Mouse (Mus musculus): ENCODE results near the gene Gfm2.
"Not testable (repeated sequence)": the region's sequence is repeated elsewhere in the genome, so short reads cannot be mapped to it uniquely, and the experiment has no call there.

The Gfm2 gene

DNA sequence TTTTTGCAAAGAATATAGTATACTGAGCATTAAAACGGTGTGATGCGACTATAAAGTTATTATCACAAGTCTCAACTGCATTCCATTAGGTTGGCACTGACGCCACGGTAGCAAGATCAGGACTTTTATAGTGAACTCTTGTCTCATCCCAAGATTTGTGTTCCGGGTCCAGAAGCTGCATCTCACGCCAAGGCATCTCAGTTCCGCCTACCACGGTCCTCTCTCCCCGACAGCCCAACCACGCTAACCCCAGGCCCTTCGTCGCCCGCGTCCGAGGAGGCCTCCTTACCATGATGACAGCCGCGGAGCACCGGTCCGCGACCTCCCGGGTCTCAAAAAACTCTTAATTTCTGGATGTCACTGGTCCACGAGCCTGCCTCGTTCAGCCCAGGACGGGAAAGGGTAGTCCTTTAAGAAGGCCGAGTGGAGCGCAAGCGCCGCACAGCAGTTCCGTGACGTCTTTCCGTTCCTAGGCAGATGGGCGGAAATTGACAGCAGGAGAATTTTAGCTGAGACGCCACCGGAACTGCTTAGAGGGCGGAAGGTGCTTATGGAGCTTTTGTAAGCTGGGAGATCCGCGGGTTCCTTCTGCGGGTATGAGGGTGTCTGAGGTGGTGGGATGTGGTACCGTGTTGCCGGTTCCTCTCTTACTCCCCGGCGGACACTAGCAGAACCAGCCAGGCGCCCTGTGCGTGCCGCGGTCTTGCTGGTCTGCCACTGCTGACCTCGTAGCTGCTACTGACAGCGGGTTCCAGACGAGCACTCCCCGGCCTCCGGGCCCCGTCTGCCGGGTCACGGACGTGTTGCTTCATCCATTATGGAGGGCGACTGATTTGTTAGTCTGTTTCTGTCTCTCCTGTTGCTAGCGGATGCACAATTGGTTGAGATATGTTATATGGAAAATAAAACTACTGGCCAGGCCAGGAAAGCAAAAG, at the start of gene Gfm2, which contains the start of gene Nsa2:
Gfm2 (plus strand) TSS at position 472 of the 935 bp plus-strand sequence.
Nsa2 (minus strand) TSS at position 472 of the 935 bp plus-strand sequence.
- peak; percentile 86 to 92 for DNase-seq

DNA sequence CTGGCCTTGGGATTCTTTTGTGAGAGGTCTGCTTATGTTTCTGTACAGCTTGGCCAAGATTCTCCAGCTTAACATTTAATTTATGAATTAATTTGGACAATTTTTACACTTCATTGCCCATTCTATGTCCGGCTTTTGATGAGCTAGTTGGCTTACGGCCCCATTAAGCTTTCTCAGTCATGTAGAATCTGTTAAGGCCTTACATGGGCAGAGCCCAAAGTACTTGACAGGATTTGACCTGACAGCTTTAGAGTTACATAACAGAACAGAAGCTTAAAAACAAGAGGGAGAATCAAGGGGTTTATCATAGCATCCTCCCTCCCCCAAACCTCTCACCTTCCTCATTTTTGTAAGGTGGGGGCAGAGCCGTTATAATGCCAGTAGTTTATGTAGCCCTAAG, 49.6 kb upstream of the Gfm2 start:
- no peak for DNase-seq

DNA sequence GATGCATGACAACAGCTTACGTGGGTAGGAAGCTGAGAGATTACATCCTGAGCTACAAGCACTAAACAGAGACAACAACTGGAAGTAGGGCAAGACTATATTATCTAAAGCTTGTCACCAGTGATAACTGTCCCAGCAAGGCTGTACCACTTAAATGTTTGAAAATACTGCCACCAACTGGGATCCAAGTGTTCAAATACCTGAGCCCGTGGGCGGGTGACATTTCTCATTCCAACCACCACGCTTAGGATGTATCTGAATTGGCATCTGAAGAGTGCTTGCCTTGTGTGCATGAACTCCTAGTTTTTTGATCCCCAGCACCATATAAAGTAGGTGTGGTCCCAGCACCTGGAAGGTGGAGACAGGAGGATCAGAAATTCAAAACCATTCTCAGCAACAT, 42.0 kb upstream of the Gfm2 start:
- no peak for DNase-seq

DNA sequence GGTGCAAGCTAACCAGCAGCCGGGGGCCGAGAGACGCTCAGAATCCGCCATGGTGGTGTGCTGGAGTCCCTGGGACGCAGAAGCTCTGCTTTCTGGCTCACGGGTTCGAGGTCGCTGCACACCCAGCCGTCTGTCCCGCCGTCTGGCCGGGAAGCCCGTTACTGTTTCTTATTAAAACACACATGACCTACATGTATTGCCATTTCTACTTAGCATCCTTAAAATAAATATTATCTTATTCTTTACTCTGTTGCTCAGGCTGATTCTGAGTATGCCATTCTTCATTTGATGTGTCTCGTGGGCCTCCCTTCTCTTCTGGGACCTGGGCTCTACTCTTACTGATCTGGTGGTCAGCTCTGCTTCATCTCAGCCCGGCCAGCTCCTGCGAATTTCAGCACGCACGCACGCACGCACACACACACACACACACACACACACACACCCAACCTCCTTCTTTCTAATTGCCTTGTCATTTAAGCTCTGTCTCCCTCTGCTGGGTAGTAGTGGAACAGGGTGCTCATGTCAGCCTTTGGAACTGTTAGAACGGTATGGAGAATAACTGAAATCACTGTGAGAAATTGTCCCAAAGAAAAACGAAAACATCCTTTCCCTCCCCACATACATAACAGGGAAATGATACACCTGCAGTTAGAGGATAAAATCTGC, 38.4 kb upstream of the Gfm2 start, which contains the start of gene Gm6169:
Gm6169 (minus strand) TSS at position 51 of the 666 bp plus-strand sequence.
- peak; percentile 31 to 46 for DNase-seq

DNA sequence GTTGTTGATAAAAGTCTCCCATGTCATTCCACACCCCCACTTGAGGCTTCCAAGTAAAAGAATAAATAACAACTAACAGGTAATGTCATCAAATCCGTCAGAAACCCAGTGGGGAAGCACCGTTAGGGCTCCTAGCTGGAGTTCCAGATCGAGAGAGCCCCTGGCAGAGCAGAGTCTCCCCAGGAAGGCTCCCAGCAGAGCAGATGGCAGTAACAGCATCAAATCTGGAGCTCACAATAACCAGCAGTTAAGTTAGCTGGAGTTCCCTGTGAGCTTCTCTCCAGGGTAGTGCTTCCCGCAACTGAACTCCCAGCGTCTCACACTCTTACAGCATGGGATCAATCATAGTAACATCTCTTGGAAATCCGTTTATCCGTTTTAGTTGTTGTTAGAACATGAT, 32.7 kb upstream of the Gfm2 start:
- DNase-seq: no peak

DNA sequence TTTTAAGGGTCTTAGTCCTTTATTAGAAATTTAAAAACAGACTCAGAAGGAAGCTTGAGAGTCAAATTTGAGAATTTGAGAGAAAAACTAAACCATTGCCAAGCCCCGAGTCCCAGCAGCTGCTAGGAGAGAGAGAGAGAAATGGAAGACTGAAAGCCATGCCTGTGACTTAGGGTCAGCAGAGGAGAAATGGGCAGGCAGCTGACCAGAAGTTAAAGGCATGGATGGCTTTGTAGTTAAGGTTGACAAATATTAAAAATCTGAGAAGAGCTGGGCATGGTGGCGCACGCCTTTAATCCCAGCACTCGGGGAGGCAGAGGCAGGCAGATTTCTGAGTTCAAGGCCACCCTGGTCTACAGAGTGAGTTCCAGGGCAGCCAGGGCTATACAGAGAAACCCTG, 30.0 kb upstream of the Gfm2 start:
- DNase-seq: not testable (repeated sequence)

GRCm38 (mm10) chr13:97109046-97109445, 28.7 kb upstream of the Gfm2 start:
- DNase-seq: no peak

- DNase-seq: no peak
These were observed 16.4 kb upstream of the Gfm2 start for GRCm38 (mm10) chr13:97121341-97121740.

DNA sequence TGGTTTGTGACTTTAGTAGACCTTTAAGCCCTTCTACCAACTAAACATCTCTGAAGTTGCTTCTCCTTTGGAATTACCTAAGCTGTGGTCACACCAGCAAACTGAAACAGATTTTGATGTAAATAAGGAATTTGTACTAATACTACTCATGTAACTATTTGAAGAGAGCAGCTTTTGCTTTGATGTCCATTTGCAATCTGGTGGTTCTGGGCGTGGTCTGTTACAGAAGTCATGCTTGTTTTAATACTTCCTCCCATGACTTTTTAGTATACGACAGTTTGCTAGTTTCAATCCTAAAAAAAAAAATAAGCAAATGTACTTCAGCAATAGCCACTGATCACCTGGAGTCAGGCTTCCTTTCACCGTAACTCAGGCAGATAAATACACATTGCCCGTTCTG, 8.1 kb upstream of the Gfm2 start:
- not testable (repeated sequence) for DNase-seq

- DNase-seq: not testable (repeated sequence)
These were observed 7.3 kb upstream of the Gfm2 start for GRCm38 (mm10) chr13:97130413-97130812.

DNA sequence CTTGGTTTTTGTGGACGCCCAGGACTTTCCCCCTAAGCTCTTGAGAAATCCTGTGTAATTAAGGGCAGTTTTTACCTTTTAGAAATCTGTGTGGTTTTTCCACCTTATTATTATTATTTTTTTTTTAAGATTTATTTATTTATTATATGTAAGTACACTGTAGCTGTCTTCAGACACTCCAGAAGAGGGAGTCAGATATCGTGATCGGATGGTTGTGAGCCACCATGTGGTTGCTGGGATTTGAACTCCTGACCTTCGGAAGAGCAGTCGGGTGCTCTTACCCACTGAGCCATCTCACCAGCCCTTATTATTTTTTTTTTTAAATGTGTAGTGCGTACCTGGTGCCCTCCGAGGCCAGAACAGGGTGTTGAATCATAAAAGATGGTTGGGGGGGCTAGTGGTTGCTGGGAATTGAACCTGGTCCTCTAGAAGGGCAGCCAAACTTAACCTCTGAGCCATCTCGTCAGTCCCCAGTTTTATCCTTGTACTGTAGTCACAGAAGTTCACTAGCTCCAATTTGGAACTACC, 731 bp downstream of the Gfm2 start:
- not testable (repeated sequence) for DNase-seq

GRCm38 (mm10) chr13:97142321-97142720, 4.6 kb downstream of the Gfm2 start:
- no peak for DNase-seq

GRCm38 (mm10) chr13:97145834-97146233, 8.1 kb downstream of the Gfm2 start:
- DNase-seq: peak; percentile 34 to 47

DNA sequence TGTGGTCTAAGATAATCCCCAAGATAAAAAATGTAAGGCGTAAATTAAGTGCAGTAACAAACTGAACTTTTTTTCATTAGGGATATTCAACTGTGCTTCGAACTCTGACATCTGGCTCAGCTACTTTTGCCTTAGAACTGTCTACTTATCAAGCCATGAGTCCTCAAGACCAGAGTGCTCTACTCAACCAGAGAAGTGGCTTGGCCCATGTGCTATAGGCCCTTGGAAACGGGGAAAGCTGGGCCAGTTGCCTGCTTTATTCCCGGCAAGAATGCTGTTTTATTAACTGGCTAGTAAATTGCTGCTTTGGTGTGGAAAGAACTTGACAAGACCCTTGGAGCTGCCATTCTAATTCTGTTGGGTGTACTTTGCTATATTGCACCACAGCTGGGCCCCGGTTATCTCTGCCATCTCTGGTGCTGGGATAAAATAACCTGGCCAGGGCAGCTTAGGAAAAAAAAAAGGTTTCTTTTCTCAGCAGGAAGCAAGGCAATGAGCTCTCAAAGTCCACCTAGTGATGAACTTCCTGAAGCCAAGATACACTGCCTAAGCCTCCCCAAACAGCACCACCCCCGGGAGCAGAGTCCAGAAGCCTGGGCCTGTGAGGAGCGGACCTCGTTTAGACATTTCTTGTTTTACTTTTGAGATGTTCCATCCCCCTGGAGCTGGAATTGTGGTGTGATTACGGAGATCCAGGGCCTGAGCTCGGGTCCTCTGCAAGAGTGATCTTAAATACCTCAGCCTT, 38.0 kb downstream of the Gfm2 start:
- no peak for DNase-seq

DNA sequence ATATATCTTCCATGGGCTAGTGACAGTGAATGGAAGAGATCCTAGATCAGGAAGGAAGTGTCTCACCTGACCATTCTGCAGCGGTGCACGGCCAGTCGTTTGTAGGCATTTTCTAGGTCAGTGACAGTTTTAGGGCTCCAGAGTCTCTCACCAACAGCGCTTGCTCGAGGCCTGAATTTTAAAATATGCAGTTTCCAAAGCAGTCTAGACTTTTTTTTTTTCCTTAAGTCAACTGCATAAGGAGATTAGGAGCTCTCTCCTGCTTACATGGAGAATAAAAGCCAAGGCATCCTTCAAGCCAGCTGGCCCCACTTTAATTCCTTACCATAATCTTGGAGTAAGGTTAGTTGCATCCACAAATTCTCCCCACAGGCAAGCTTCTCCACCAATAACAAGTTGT, 39.0 kb downstream of the Gfm2 start:
- no peak for DNase-seq

DNA sequence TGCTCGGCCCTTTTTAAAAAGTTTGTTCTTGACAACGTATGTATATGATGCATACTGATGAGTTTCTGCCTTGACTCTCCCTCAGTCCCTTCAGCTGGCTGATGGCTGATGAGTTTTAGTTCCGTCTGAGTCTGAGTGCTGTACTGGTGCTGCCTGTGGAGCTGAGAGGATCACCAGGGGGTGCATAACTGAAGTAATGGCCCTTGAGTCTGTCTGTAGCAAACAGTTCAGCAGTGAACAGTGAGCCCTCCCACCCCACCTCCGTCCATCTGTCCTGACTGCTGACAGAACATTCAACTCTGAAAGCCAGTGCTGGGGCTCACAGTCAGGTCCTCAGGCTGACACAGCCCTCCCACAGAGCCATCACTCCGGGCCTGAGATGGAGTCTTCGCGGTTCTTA, 41.2 kb downstream of the Gfm2 start:
- DNase-seq: no peak

DNA sequence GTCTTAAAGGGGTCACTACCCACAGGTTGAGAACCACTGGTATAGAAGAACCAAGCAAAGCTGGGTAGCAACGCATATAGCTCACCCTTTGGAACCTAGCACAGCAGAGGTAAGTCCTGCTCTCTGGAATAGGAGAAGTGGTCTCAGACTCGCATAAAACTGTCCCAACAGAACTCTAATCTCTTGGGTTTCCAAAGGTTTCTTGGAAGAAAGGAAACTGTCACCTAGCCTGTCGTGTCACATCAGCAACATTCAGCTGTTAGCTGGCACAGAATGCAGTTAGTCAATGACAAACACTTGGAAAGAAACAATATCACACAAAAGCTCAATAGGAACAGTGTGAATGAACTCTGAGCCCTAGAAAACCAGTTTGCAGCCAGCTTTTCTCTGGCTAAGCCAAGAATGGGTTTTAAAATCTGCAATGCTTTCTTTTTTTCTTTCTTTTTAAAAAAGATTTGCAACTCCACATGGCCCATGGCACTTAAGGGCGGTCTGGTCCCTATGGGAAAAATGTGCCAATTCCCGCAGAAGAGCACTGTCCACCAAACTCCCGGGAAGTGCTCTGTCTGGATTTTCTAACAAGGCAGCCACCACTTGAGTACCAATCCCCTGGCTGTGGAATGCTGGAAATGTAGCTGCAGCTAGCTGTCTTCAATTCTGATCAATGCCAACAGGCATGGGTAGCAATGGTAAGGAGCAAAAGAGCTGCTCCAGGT, 42.5 kb downstream of the Gfm2 start:
- DNase-seq: no peak

- no peak for DNase-seq
These were observed 45.1 kb downstream of the Gfm2 start for GRCm38 (mm10) chr13:97182821-97183220.

DNA sequence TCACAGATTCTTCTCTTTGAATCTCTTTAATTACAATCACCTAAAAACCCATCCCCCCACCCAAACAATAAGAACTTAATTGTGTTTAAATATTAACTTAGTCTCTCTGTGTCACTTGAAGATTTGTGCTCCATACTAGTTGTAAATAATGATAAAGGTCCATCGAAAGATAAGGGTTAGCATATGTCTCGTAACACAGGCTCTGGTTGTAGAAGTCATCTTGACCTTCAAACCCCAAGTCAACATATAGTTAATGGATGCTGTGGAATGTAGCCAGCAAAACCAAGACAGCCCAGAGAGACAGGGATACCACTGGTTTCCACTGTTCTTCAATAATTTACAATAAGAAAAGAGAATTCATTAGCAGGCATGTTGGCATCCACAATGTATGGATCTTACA, 46.4 kb downstream of the Gfm2 start:
- no peak for DNase-seq

DNA sequence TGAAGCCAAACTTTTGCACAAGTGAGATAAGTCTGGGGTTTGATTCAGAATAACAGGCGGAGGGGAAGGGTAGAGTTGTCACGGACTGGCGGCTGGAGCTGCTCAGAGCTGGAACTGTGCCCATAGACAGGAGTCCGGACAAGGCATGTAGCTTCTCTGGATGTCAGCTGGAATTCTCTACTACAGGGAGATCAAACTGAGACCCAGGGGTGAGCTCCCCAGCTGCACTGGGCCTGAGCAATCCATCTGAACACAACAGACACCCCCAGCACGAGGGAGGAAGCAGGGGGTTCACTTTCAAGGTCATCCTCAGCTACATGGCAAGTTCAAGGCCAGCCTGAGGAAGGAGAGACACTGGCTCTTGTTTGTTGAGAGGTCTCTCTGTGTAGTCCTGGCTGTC, 46.9 kb downstream of the Gfm2 start:
- no peak for DNase-seq

- DNase-seq: no peak
These were observed 48.6 kb downstream of the Gfm2 start for GRCm38 (mm10) chr13:97186346-97186745.

- DNase-seq: no peak
These were observed 50.0 kb downstream of the Gfm2 start for GRCm38 (mm10) chr13:97187693-97188092.
